Mouse (Mus musculus) heart, adult 9 months (tissue): ENCODE data around the gene Snx13.

Experiments used
- DNase-seq, 2 experiments: peaks; one replicate each; pipeline ENCODE4 v3.0.0; 2022; ENCODE audit warnings: low spot score in 2 of 2

The Snx13 gene

GRCm38 (mm10) chr12:35191698-35192425, 144.9 kb downstream of the Snx13 start:
- peak; percentile 7 to 49 for DNase-seq

- no peak for DNase-seq
Observed at GRCm38 (mm10) chr12:35192426-35192769, 145.4 kb downstream of the Snx13 start.
